Comparison of ENCODE assay signal across 8 mouse cellular contexts in the genomic region with DNA sequence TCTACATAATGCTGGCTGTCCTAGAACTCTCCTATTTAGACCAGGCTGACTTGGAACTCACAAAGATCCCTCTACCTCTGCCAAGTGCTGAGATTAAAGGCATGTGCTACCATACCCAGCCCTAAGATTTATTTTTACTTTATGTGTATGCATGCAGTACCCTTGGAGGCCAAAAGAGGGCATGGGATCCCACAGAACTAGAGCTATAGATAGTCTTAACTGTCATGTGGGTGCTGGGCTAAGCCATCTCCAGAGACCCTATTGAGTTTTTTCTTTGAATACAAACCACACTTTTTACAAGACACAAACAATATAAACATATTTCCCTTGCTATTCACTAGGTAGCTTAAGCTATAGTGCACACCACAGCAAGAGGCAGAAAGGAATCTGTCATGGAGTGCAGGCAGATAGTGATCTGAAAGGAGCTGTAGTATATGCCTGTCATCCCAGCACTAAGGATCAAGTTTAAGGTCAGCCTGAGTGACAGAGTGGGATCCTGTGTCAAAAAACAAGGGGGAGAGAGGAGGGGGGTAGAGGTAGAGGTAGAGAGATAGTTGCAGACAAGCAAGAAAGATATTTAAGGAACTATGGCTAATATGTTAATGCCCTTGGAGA. TPM values are rescaled to one million over a fixed set of nuclear protein-coding genes. Genes with fewer than 3 reads are reported as not detected.
DNase-seq lines count a peak whose midpoint lies in the region; ATAC-seq lines count a peak whose summit lies in the region.

No protein-coding gene starts in this region.

- H3K36me3 ChIP-seq in heart, embryonic 15.5 days, result no peaks in the 10 kb centered on the region
- H3K36me3 ChIP-seq in kidney, embryonic 15.5 days, result no peaks in the 10 kb centered on the region
- no peaks in the 10 kb centered on the region for H3K36me3 ChIP-seq in midbrain, embryonic 15.5 days (replicated peaks)
- H3K36me3 ChIP-seq in stomach, embryonic 16.5 days (ENCODE audit: control insufficient read depth, insufficient read depth, low read length), result no peaks in the 10 kb centered on the region

- no peak overlapping the region for H3K4me3 ChIP-seq in heart, embryonic 15.5 days
- H3K4me3 ChIP-seq in kidney, embryonic 15.5 days (replicated peaks), result no peak overlapping the region
- no peak overlapping the region for H3K4me3 ChIP-seq in midbrain, embryonic 15.5 days
- H3K4me3 ChIP-seq in stomach, embryonic 16.5 days (replicated peaks; ENCODE audit: low read length), result no peak overlapping the region

- ATAC-seq in heart, embryonic 15.5 days (replicated peaks; ENCODE audit: insufficient number of reproducible peaks, insufficient read depth, low FRiP score, low read depth), result peak; percentile 61
- 0 out of 2 replicates have a peak, but pooled peaks have one; percentile 40 for ATAC-seq in kidney, embryonic 15.5 days (replicated peaks; ENCODE audit: low FRiP score)
- ATAC-seq in midbrain, embryonic 15.5 days (replicated peaks), result peak; percentile 60; the same call in 1 of the 2 replicates
- peak; percentile 72; the same call in 1 of the 2 replicates for ATAC-seq in stomach, embryonic 16.5 days (ENCODE audit: insufficient read depth, low FRiP score)

- no peaks in the 10 kb centered on the region for H3K27me3 ChIP-seq in heart, embryonic 15.5 days
- no peaks in the 10 kb centered on the region for H3K27me3 ChIP-seq in kidney, embryonic 15.5 days
- H3K27me3 ChIP-seq in midbrain, embryonic 15.5 days (replicated peaks), result no peaks in the 10 kb centered on the region
- H3K27me3 ChIP-seq in stomach, embryonic 16.5 days (ENCODE audit: control insufficient read depth, insufficient read depth, low read length), result no peaks in the 10 kb centered on the region

- no peaks in the 10 kb centered on the region for H3K9me3 ChIP-seq in heart, embryonic 15.5 days (replicated peaks)
- no peaks in the 10 kb centered on the region for H3K9me3 ChIP-seq in kidney, embryonic 15.5 days (replicated peaks)
- H3K9me3 ChIP-seq in midbrain, embryonic 15.5 days, result no peaks in the 10 kb centered on the region
- no peaks in the 10 kb centered on the region for H3K9me3 ChIP-seq in stomach, embryonic 16.5 days (replicated peaks; ENCODE audit: control insufficient read depth, low read length)

- DNase-seq in 3T3-L1 (ENCODE audit: low read depth, low spot score) (peak; percentile 85), liver (peak; percentile 67)
- peak; percentile 45 for DNase-seq in Muller cell, postnatal 12 days (ENCODE audit: inconsistent ontology term)
- DNase-seq in embryo, embryonic 10.5 days (ENCODE audit: low spot score), result peak; percentile 80

- no peak overlapping the region for H3K9ac ChIP-seq in heart, embryonic 15.5 days
- no peak overlapping the region for H3K9ac ChIP-seq in kidney, embryonic 15.5 days
- H3K9ac ChIP-seq in midbrain, embryonic 15.5 days, result no peak overlapping the region
- no peak overlapping the region for H3K9ac ChIP-seq in stomach, embryonic 16.5 days (ENCODE audit: low read length)

- H3K4me2 ChIP-seq in heart, embryonic 15.5 days, result no peak overlapping the region
- H3K4me2 ChIP-seq in kidney, embryonic 15.5 days, result no peak overlapping the region
- H3K4me2 ChIP-seq in midbrain, embryonic 15.5 days, result no peak overlapping the region
- H3K4me2 ChIP-seq in stomach, embryonic 16.5 days (ENCODE audit: low read depth, low read length), result no peak overlapping the region

- H3K4me1 ChIP-seq in heart, embryonic 15.5 days (replicated peaks), result peaks cover 6% of the 10 kb centered on the region; the same call in 1 of the 2 replicates
- no peaks in the 10 kb centered on the region for H3K4me1 ChIP-seq in kidney, embryonic 15.5 days
- H3K4me1 ChIP-seq in midbrain, embryonic 15.5 days, result no peaks in the 10 kb centered on the region
- no peaks in the 10 kb centered on the region for H3K4me1 ChIP-seq in stomach, embryonic 16.5 days (ENCODE audit: control insufficient read depth, insufficient read depth, low read length)

- no peak overlapping the region for H3K27ac ChIP-seq in heart, embryonic 15.5 days
- H3K27ac ChIP-seq in kidney, embryonic 15.5 days, result no peak overlapping the region
- H3K27ac ChIP-seq in midbrain, embryonic 15.5 days, result no peak overlapping the region
- no peak overlapping the region for H3K27ac ChIP-seq in stomach, embryonic 16.5 days (ENCODE audit: low read length)

RNA-seq across cellular contexts. Expression of a gene that starts 6.7 kb away (rescaled TPM):
- polyA plus RNA-seq in heart, embryonic 15.5 days (2015; fragmentation: Nextera tagmentation; extraction: Ambion mirVana), result 57.8 and 65.5 TPM in 2 replicates
- polyA plus RNA-seq in kidney, embryonic 15.5 days (2015; fragmentation: Nextera tagmentation; extraction: Ambion mirVana), result 90.0 and 96.2 TPM in 2 replicates
- 98.6 and 102 TPM in 2 replicates for polyA plus RNA-seq in midbrain, embryonic 15.5 days (2015; fragmentation: Nextera tagmentation; extraction: Ambion mirVana)
- 70.4 and 76.1 TPM in 2 replicates for polyA plus RNA-seq in stomach, embryonic 16.5 days (2015; fragmentation: Nextera tagmentation; extraction: Ambion mirVana)

RNA-seq across cellular contexts. Expression of a gene that starts 7.2 kb away (rescaled TPM):
- 63.3 and 74.6 TPM in 2 replicates for polyA plus RNA-seq in heart, embryonic 15.5 days (2015; fragmentation: Nextera tagmentation; extraction: Ambion mirVana)
- 45.5 and 49.9 TPM in 2 replicates for polyA plus RNA-seq in kidney, embryonic 15.5 days (2015; fragmentation: Nextera tagmentation; extraction: Ambion mirVana)
- 36.4 and 49.1 TPM in 2 replicates for polyA plus RNA-seq in midbrain, embryonic 15.5 days (2015; fragmentation: Nextera tagmentation; extraction: Ambion mirVana)
- polyA plus RNA-seq in stomach, embryonic 16.5 days (2015; fragmentation: Nextera tagmentation; extraction: Ambion mirVana), result 50.4 and 51.7 TPM in 2 replicates

RNA-seq across cellular contexts. Expression of a gene that starts 45.7 kb away (rescaled TPM):
- polyA plus RNA-seq in heart, embryonic 15.5 days (2015; fragmentation: Nextera tagmentation; extraction: Ambion mirVana), result 15.0 and 20.9 TPM in 2 replicates
- polyA plus RNA-seq in kidney, embryonic 15.5 days (2015; fragmentation: Nextera tagmentation; extraction: Ambion mirVana), result 29.6 and 32.8 TPM in 2 replicates
- 24.7 and 25.2 TPM in 2 replicates for polyA plus RNA-seq in midbrain, embryonic 15.5 days (2015; fragmentation: Nextera tagmentation; extraction: Ambion mirVana)
- polyA plus RNA-seq in stomach, embryonic 16.5 days (2015; fragmentation: Nextera tagmentation; extraction: Ambion mirVana), result 27.4 and 32.0 TPM in 2 replicates

RNA-seq across cellular contexts. Expression of a gene that starts 50.4 kb away (rescaled TPM):
- polyA plus RNA-seq in heart, embryonic 15.5 days (2015; fragmentation: Nextera tagmentation; extraction: Ambion mirVana), result 19.2 and 20.7 TPM in 2 replicates
- 26.7 and 27.4 TPM in 2 replicates for polyA plus RNA-seq in kidney, embryonic 15.5 days (2015; fragmentation: Nextera tagmentation; extraction: Ambion mirVana)
- 18.9 and 19.1 TPM in 2 replicates for polyA plus RNA-seq in midbrain, embryonic 15.5 days (2015; fragmentation: Nextera tagmentation; extraction: Ambion mirVana)
- 22.0 and 24.3 TPM in 2 replicates for polyA plus RNA-seq in stomach, embryonic 16.5 days (2015; fragmentation: Nextera tagmentation; extraction: Ambion mirVana)
